Mouse (Mus musculus) CH12.LX (cell line): ENCODE data around the gene Ush2a. TPM values are rescaled to one million over a fixed set of nuclear protein-coding genes. Genes with fewer than 3 reads are reported as not detected.
A peak's percentile ranks its signal among the peaks of the same experiment; 100 is the strongest.

ENCODE experiments used
- DNase-seq: peaks from one replicate; pipeline ENCODE4 v3.0.0-alpha.2; 2013; ENCODE audit errors: extremely low read depth
- H3K27ac ChIP-seq: 2 replicates; pipeline ENCODE4 v1.5.1; 2012; ENCODE audit warnings: low read depth, mild to moderate bottlenecking, control low read depth, moderate library complexity; ENCODE audit not compliant: insufficient read depth
- H3K27me3 ChIP-seq: replicated peaks from 2 replicates; pipeline ENCODE3; 2012; ENCODE audit warnings: inconsistent platforms
- H3K36me3 ChIP-seq, 2 experiments: replicated peaks in 1 of 2; 2 replicates each; pipeline versions ENCODE3 to v1.6.1; 2012; ENCODE audit warnings: inconsistent platforms in 1 of 2, low read length in 1 of 2, mild to moderate bottlenecking in 1 of 2, mixed read lengths in 1 of 2, moderate library complexity in 1 of 2; ENCODE audit not compliant: control insufficient read depth in 1 of 2, insufficient read depth in 1 of 2
- H3K4me1 ChIP-seq, 2 experiments: 2 replicates each; pipeline ENCODE4 v1.6.1; 2012; ENCODE audit warnings: inconsistent platforms in 1 of 2, moderate library complexity in 1 of 2; ENCODE audit not compliant: insufficient read depth in 2 of 2, control insufficient read depth in 1 of 2
- H3K4me2 ChIP-seq: 2 replicates; pipeline ENCODE4 v1.6.1; 2012; ENCODE audit warnings: low read depth, mild to moderate bottlenecking, control low read depth; ENCODE audit not compliant: poor library complexity, insufficient read depth, severe bottlenecking
- H3K4me3 ChIP-seq, 3 experiments: fragments of 150-350 bp in 1 of 3; sonication (generic) in 1 of 3; replicated peaks in 1 of 3; 2 replicates each; pipeline versions ENCODE3 to v1.5.1; 2011 to 2012; ENCODE audit warnings: low read depth in 2 of 3, low read length in 2 of 3, mild to moderate bottlenecking in 2 of 3, moderate library complexity in 2 of 3, control low read depth in 1 of 3, improper control_type of control experiment in 1 of 3, inconsistent platforms in 1 of 3, mixed read lengths in 1 of 3; ENCODE audit not compliant: poor library complexity in 1 of 3
- H3K79me2 ChIP-seq: replicated peaks from 2 replicates; pipeline ENCODE4 v1.6.1; 2012; ENCODE audit warnings: mild to moderate bottlenecking, moderate library complexity; ENCODE audit not compliant: control insufficient read depth, poor library complexity, insufficient read depth, severe bottlenecking; ENCODE audit errors: extremely low read depth
- H3K9ac ChIP-seq: 2 replicates; pipeline ENCODE4 v1.6.1; 2012; ENCODE audit warnings: low read depth, mild to moderate bottlenecking, control low read depth, moderate library complexity; ENCODE audit not compliant: insufficient read depth
- H3K9me3 ChIP-seq: replicated peaks from 2 replicates; pipeline ENCODE3; 2012; ENCODE audit warnings: low read length, inconsistent platforms, mixed read lengths
- CHD1 ChIP-seq: IDR thresholded peaks from 2 replicates; pipeline ENCODE4 v1.6.1; 2012; ENCODE audit warnings: low read depth, low read length, improper control_type of control experiment, inconsistent platforms
- CHD2 ChIP-seq: IDR thresholded peaks from 2 replicates; pipeline ENCODE4 v1.6.1; 2011; ENCODE audit warnings: low read length, improper control_type of control experiment
- CTCF ChIP-seq, 2 experiments: IDR thresholded peaks in 1 of 2; conservative IDR thresholded peaks in 1 of 2; 2 replicates each; pipeline ENCODE4 v1.5.1; 2011 to 2012; ENCODE audit warnings: low read depth in 2 of 2, low read length in 2 of 2, improper control_type of control experiment in 1 of 2, inconsistent platforms in 1 of 2, mild to moderate bottlenecking in 1 of 2, moderate library complexity in 1 of 2
- E2F4 ChIP-seq: IDR thresholded peaks from 2 replicates; pipeline ENCODE4 v1.6.1; 2011; ENCODE audit warnings: low read depth, low read length, improper control_type of control experiment; ENCODE audit not compliant: insufficient replicate concordance
- ELF1 ChIP-seq: IDR thresholded peaks from 2 replicates; pipeline ENCODE4 v1.6.1; 2014; ENCODE audit warnings: low read depth, mild to moderate bottlenecking, inconsistent platforms, low read length, improper control_type of control experiment
- EP300 ChIP-seq: IDR thresholded peaks from 2 replicates; pipeline ENCODE4 v1.6.1; 2011; ENCODE audit warnings: low read length, improper control_type of control experiment
- GABPA ChIP-seq: IDR thresholded peaks from 2 replicates; pipeline ENCODE4 v1.6.1; 2012; ENCODE audit warnings: low read depth, low read length, improper control_type of control experiment, inconsistent platforms; ENCODE audit not compliant: insufficient replicate concordance
- IRF4 ChIP-seq: IDR thresholded peaks from 2 replicates; pipeline ENCODE4 v1.6.1; 2014; ENCODE audit warnings: low read depth, mild to moderate bottlenecking, inconsistent platforms, low read length, improper control_type of control experiment
- JUN ChIP-seq: IDR thresholded peaks from 2 replicates; pipeline ENCODE4 v1.6.1; 2011; ENCODE audit warnings: low read depth, mild to moderate bottlenecking, low read length, improper control_type of control experiment, moderate library complexity; ENCODE audit not compliant: insufficient read depth
- MAX ChIP-seq: IDR thresholded peaks from 2 replicates; pipeline ENCODE4 v1.6.1; 2011; ENCODE audit warnings: low read length, improper control_type of control experiment
- MAZ ChIP-seq: IDR thresholded peaks from 2 replicates; pipeline ENCODE4 v1.6.1; 2012; ENCODE audit warnings: low read depth, mild to moderate bottlenecking, inconsistent platforms, low read length, improper control_type of control experiment, moderate library complexity
- MEF2A ChIP-seq: IDR thresholded peaks from 2 replicates; pipeline ENCODE4 v1.6.1; 2014; ENCODE audit warnings: low read depth, mild to moderate bottlenecking, inconsistent platforms, low read length, improper control_type of control experiment, borderline replicate concordance
- MXI1 ChIP-seq: IDR thresholded peaks from 2 replicates; pipeline ENCODE4 v1.6.1; 2011; ENCODE audit warnings: mild to moderate bottlenecking, low read depth, low read length, improper control_type of control experiment
- MYC ChIP-seq: IDR thresholded peaks from 2 replicates; pipeline ENCODE4 v1.6.1; 2011; ENCODE audit warnings: low read depth, mild to moderate bottlenecking, improper control_type of control experiment, low read length
- NELFE ChIP-seq: IDR thresholded peaks from 2 replicates; pipeline ENCODE4 v1.6.1; 2011; ENCODE audit warnings: low read depth, low read length, improper control_type of control experiment
- PAX5 ChIP-seq: IDR thresholded peaks from 2 replicates; pipeline ENCODE4 v1.6.1; 2012; ENCODE audit warnings: low read length, inconsistent platforms, mixed read lengths
- RAD21 ChIP-seq: IDR thresholded peaks from 2 replicates; pipeline ENCODE4 v1.6.1; 2011; ENCODE audit warnings: low read depth, mild to moderate bottlenecking, low read length, improper control_type of control experiment, moderate library complexity
- RCOR1 ChIP-seq: conservative IDR thresholded peaks from 2 replicates; pipeline ENCODE4 v1.6.1; 2012; ENCODE audit warnings: low read depth, mild to moderate bottlenecking, inconsistent platforms, low read length, improper control_type of control experiment
- SIN3A ChIP-seq: IDR thresholded peaks from 2 replicates; pipeline ENCODE4 v1.6.1; 2012; ENCODE audit warnings: low read length, improper control_type of control experiment, inconsistent platforms
- SMC3 ChIP-seq: IDR thresholded peaks from 2 replicates; pipeline ENCODE4 v1.6.1; 2011; ENCODE audit warnings: low read depth, low read length, improper control_type of control experiment
- TCF12 ChIP-seq: IDR thresholded peaks from 2 replicates; pipeline ENCODE4 v1.6.1; 2014; ENCODE audit warnings: low read depth, mild to moderate bottlenecking, inconsistent platforms, low read length, improper control_type of control experiment
- UBTF ChIP-seq: IDR thresholded peaks from 2 replicates; pipeline ENCODE4 v1.6.1; 2012; ENCODE audit warnings: low read depth, mild to moderate bottlenecking, inconsistent platforms, low read length, improper control_type of control experiment, moderate library complexity
- USF1 ChIP-seq: IDR thresholded peaks from 2 replicates; pipeline ENCODE4 v1.6.1; 2014; ENCODE audit warnings: low read depth, mild to moderate bottlenecking, inconsistent platforms, low read length, improper control_type of control experiment
- USF2 ChIP-seq: conservative IDR thresholded peaks from 2 replicates; pipeline ENCODE4 v1.6.1; 2011; ENCODE audit warnings: low read depth, low read length, improper control_type of control experiment
- ZKSCAN1 ChIP-seq: IDR thresholded peaks from 2 replicates; pipeline ENCODE4 v1.6.1; 2012; ENCODE audit warnings: low read depth, inconsistent platforms, low read length, improper control_type of control experiment, borderline replicate concordance
- ZNF384 ChIP-seq: IDR thresholded peaks from 2 replicates; pipeline ENCODE4 v1.6.1; 2012; ENCODE audit warnings: low read depth, low read length, improper control_type of control experiment, inconsistent platforms
- dilution Hi-C: fragments of 300-500 bp; cut with MboI; formaldehyde crosslinking; loops from 2 replicates; pipeline ENCODE4 v1.14.3; 2020; ENCODE audit warnings: low sequenced_read_pairs; ENCODE audit not compliant: extremely low pct_unique_long_range_greater_than_20kb, extremely low pct_ligation_motif_present
- in situ Hi-C: fragments of 300-500 bp; cut with MboI; formaldehyde crosslinking; loops from 3 replicates; pipeline ENCODE4 v1.14.3; 2019; ENCODE audit warnings: low sequenced_read_pairs, low pct_ligation_motif_present, low pct_unique_long_range_greater_than_20kb, mixed read lengths
- polyA plus RNA-seq: library from polyadenylated mRNA; unstranded; fragments of >175 nt; gene quantifications from 2 replicates; pipeline ENCODE4 v1.2.1, GENCODE M21; 2012; ENCODE audit warnings: low read depth; ENCODE audit not compliant: insufficient read length
- total RNA-seq, 2 experiments: library from RNA; depleted of rRNA; stranded (reverse); fragments of 300-350 nt in 1 of 2; fragments of >200 nt in 1 of 2; gene quantifications; 2 replicates each; pipeline ENCODE4 v1.2.3; 2012 to 2014

Gene Ush2a
- total and polyA plus RNA-seq, 3 experiments: not detected

DNA sequence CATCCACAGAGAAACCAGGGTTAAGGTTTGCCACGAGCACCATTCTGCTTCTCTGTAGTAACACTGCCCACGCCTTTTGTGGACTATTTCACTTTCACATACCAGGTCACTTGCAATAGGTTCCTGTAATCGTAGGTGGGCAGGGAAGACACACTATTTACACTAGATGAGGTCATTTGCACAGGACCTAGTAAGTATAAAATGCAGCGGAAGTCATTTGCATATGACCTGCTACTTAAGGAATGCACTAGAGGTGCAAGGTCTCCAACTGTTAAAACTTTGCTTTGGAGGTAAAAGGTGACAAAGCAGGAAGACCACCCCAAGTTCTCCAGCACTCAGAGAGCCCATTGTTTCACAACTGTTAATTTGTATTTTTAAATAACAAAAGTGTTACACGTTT lies 744.4 kb downstream of the Ush2a start:
- no peak overlapping the region for H3K4me3 ChIP-seq
- dilution Hi-C loops: no loop called here

GRCm38 (mm10) chr1:189006826-189007225 lies 745.0 kb downstream of the Ush2a start:
- in situ Hi-C loops (no loop called here), dilution Hi-C loops (no loop called here)
- Histone ChIP-seq H3K36me3 (peaks cover 6 to 29% of the 10 kb centered on the region in 2 experiments), H3K27me3 (no peaks in the 10 kb centered on the region), H3K9me3 (no peaks in the 10 kb centered on the region), H3K27ac (no peak overlapping the region), H3K4me1 (peaks cover 4 to 31% of the 10 kb centered on the region in 2 experiments; a peak in 3 of 4 replicates), H3K4me2 (peak overlapping the region; percentile 82), H3K79me2 (peaks cover 10% of the 10 kb centered on the region; the same call in 1 of the 2 replicates), H3K4me3 (peak overlapping the region; percentile 83 to 99 (median 93)), H3K9ac (peak overlapping the region; percentile 84)
- TF ChIP-seq E2F4 (no peak), ZKSCAN1 (no peak), SIN3A (no peak), EP300 (no peak), MXI1 (no peak), USF2 (no peak), RCOR1 (no peak), JUN (no peak), UBTF (no peak), MAX (no peak), MEF2A (no peak), TCF12 (no peak), CTCF (conservative IDR thresholded peaks at IDR 0.05 in 1 of 2, IDR thresholded peaks at IDR 0.05 in 1 of 2; ENCODE audit: low read depth in 2 of 2, low read length in 2 of 2) (no peak), MYC (no peak), GABPA (no peak), MAZ (no peak), CHD2 (no peak)
- no peak for DNase-seq

More for the DNA sequence above, 744.4 kb downstream of the Ush2a start:
- Histone ChIP-seq H3K9ac (no peak overlapping the region), H3K36me3 (peaks cover 6 to 30% of the 10 kb centered on the region in 2 experiments), H3K79me2 (peaks cover 10% of the 10 kb centered on the region; the same call in 1 of the 2 replicates), H3K27me3 (no peaks in the 10 kb centered on the region), H3K9me3 (no peaks in the 10 kb centered on the region), H3K27ac (no peak overlapping the region), H3K4me2 (peak overlapping the region; percentile 82), H3K4me1 (peaks cover 4 to 26% of the 10 kb centered on the region in 2 experiments; a peak in 3 of 4 replicates)
- TF ChIP-seq IRF4 (no peak), SMC3 (no peak), MXI1 (no peak), ZNF384 (no peak), RAD21 (no peak), PAX5 (no peak), GABPA (no peak), ELF1 (no peak), EP300 (no peak), NELFE (no peak), USF1 (no peak), TCF12 (no peak), MYC (no peak), MAX (no peak), CHD1 (no peak), RCOR1 (no peak)
- DNase-seq: peak; percentile 12
- in situ Hi-C loops: no loop called here
